Mouse (Mus musculus) Patski (cell line): ENCODE measurements around the gene Pms2. TPM values are rescaled to one million over a fixed set of nuclear protein-coding genes. Genes with fewer than 3 reads are reported as not detected.

Experiments used
- ATAC-seq: fragments of 100-300 bp; one replicate; pipeline ENCODE4 v1.8.0; 2021
- CTCF ChIA-PET: fragments of 350-600 bp; sonication (Branson Sonifier 250); formaldehyde crosslinking; loops from one replicate; lab custom pipeline; 2022; ENCODE audit warnings: inconsistent platforms; lab: Charles Lee
- POLR2A ChIA-PET: fragments of 350-600 bp; sonication (Branson Sonifier 250); formaldehyde crosslinking; loops from one replicate; lab custom pipeline; 2022; ENCODE audit warnings: antibody characterized with exemption, inconsistent platforms; lab: Charles Lee
- DNase-seq: peaks from one replicate; pipeline ENCODE4 v3.0.0-alpha.2; 2011; ENCODE audit warnings: low read depth, low spot score
- H3K27me3 ChIP-seq: fragments of 371-371 bp; one replicate; pipeline ENCODE4 v1.5.1; 2021
- CTCF ChIP-seq: fragments of 100-300 bp; IDR thresholded peaks from one replicate; pipeline ENCODE4 v1.5.1; 2021
- in situ Hi-C: fragments of 300-500 bp; cut with MboI; formaldehyde crosslinking; loops from 3 replicates; pipeline ENCODE4 v1.11.1; 2018; ENCODE audit warnings: low pct_unique_long_range_greater_than_20kb, mixed read lengths
- polyA plus RNA-seq: library from polyadenylated mRNA; unstranded; gene quantifications from one replicate; pipeline ENCODE4 v1.2.3, GENCODE M21; 2021

Gene Pms2
- polyA plus RNA-seq, 1 experiment from 2014 or later: 13.1 TPM

DNA sequence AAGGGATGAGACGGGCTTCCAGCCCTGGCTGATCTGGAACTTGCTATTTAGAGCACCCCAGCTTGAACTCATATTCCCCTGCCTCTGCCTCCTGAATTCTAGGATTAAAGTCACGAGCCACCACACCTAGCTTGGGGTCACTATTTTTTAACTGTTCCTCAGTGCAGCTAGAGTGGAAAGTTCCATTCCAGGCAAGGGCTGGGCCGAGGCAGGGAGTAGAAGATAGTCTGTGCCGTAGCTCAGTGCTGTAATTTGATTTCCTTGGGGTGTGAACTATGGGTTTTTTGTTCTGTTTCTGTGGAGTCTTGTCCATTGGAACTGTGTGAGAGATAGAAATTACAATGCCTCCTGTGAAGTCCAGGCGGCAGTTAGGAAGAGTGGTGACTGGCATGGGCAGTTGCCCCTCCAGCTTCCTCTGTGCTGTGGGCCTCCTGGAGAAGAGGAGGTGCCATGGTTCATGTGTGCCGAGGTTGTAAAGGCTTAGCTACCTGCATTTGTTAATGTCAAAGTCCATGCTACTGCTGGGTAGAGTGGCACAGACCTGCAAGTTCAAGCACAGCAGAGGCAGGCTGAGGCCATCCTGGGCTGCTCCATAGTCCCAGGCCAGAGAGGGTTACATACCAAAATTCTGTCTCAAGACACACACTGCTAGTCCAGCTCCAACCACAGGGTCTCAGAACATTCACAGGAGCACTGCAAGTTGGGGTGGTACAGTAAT, 22.3 kb downstream of the Pms2 start:
- ATAC-seq (no peak), DNase-seq (no peak)
- ChIA-PET POLR2A (no interaction called here), CTCF (interaction anchor here (1.5 kb wide), 1 partner anchor 43 kb away, joined by 3 read pairs; no protein-coding TSS in a partner anchor)
- no peak for TF ChIP-seq CTCF
- H3K27me3 ChIP-seq: no peaks in the 10 kb centered on the region
- in situ Hi-C loops: no loop called here

DNA sequence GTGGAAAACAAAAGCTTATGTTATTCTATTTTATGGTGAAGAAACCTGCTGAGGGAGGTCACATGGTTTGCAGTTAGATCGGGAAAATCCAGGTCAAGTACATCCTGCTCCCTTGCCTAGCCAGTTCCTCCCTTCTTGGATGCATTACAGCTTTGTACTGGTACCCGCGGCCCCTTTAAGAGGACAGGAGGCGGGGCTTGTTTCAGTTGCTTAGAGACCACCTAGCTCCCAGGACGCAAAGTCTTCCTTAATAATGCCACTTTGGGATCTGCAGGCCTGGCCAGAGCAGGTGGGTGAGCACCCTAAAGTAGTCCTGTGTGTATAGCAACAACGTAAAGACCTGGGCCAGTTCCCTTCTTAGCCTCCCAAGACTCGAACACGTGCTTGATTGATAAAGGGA, 23.1 kb downstream of the Pms2 start, which contains the start of gene Rsph10b:
TSS of gene Rsph10b (plus strand) at position 205 of the 400 bp plus-strand sequence.
- in situ Hi-C loops: no loop called here

DNA sequence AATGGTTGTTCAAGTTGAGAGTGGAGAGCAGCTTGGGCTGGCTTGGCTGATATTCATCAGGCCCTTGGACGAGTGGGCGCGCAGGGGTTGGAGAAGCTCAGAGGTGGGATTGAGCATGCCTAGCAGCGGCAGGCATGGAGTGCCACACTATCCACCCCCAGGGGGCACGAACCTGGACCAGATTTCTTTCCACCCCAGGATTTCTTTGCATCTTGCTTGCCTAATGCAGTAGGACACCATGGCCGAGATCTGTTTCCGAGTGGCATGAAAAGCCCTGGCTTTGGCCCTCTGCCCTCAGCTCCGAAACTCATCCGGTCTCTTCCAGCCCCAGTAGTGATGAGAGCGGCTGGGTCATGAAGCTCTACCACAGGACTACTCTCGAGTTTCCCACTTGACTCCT, 23.6 kb downstream of the Pms2 start:
- ATAC-seq: no peak
- no peak for TF ChIP-seq CTCF
- DNase-seq: no peak
- POLR2A ChIA-PET: interaction anchor here (1.0 kb wide), 1 partner anchor 10 kb away, joined by 3 read pairs; no protein-coding TSS in a partner anchor
- in situ Hi-C loops: no loop called here
- no peaks in the 10 kb centered on the region for H3K27me3 ChIP-seq
- CTCF ChIA-PET: interaction anchor here (1.5 kb wide), 3 partner anchors 16 to 42 kb away, joined by 3 read pairs; no protein-coding TSS in a partner anchor

More for the DNA sequence above, 23.1 kb downstream of the Pms2 start, which contains the start of gene Rsph10b:
- ChIA-PET POLR2A (no interaction called here), CTCF (interaction anchor here (1.5 kb wide), 3 partner anchors 15 to 43 kb away, joined by 3 read pairs; no protein-coding TSS in a partner anchor)
- no peaks in the 10 kb centered on the region for H3K27me3 ChIP-seq
- no peak for TF ChIP-seq CTCF
- ATAC-seq (no peak), DNase-seq (no peak)

DNA sequence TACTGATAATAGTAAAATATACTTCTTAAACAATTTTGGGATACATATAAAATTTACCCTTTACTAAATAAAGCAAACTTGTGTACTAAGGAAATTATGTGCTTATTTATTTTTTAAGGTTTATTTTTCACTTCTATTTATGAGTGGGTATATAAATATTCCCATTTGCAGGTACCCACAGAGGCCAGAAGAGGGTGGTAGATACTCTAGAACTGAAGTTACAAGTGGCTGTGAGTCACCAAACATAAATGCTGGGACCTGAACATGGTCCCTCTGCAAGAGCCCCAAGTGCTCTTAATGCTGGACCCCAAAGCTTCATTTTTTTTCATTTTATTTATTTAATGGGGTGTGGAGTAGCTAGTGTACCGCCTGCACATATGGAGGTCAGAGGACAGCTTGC, 24.1 kb downstream of the Pms2 start:
- no peak for DNase-seq
- H3K27me3 ChIP-seq: no peaks in the 10 kb centered on the region
- POLR2A ChIA-PET: interaction anchor here (1.0 kb wide), 1 partner anchor 11 kb away, joined by 3 read pairs; no protein-coding TSS in a partner anchor
- in situ Hi-C loops: no loop called here
- CTCF ChIA-PET: interaction anchor here (1.5 kb wide), 2 partner anchors 16 to 24 kb away, joined by 3 read pairs; no protein-coding TSS in a partner anchor
- TF ChIP-seq CTCF: no peak
- no peak for ATAC-seq

DNA sequence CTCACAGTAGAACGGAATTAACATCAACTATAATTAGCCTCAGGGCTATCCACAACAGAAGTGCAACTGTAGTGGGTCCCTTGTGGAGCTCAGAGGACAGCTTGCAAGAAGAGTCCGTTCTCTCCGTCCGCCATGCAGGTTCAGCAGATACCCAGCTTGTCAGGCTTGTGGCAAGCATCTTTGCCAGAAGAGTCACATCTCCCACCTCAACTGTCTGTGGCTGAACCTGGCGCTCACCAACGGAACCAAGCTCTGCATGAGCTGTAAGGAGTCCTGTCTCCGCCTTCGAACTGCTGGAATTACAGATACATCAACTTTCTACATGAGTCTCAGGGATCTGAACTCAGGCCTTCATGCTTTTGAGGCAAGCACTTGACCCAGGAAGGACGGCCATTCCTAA, 26.4 kb downstream of the Pms2 start:
- no peak for DNase-seq
- TF ChIP-seq CTCF: no peak
- ChIA-PET POLR2A (no interaction called here), CTCF (no interaction called here)
- H3K27me3 ChIP-seq: no peaks in the 10 kb centered on the region
- ATAC-seq: no peak
- in situ Hi-C loops: no loop called here

DNA sequence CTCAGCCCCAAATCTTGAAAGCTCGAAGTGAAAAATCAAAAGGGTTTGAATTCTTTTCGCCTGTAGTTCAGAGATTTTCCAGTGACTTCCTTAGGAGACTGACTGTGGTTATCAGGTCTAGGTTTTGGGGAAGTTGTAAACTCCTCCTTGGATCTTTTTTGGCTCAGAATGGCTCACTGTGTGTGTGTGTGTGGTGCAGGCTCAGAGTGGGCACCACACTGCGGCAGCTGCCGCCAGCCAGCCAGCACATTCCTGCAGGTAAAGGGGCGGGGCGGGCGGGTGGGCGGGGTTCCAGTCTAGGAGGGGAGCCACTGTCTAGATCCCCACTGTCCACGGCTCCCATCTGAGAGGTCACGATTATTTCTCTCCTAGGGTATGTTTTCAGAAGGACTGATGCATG, 31.8 kb downstream of the Pms2 start:
- ChIA-PET POLR2A (no interaction called here), CTCF (no interaction called here)
- H3K27me3 ChIP-seq: no peaks in the 10 kb centered on the region
- in situ Hi-C loops: no loop called here
- ATAC-seq (no peak), DNase-seq (no peak)
- TF ChIP-seq CTCF: no peak

DNA sequence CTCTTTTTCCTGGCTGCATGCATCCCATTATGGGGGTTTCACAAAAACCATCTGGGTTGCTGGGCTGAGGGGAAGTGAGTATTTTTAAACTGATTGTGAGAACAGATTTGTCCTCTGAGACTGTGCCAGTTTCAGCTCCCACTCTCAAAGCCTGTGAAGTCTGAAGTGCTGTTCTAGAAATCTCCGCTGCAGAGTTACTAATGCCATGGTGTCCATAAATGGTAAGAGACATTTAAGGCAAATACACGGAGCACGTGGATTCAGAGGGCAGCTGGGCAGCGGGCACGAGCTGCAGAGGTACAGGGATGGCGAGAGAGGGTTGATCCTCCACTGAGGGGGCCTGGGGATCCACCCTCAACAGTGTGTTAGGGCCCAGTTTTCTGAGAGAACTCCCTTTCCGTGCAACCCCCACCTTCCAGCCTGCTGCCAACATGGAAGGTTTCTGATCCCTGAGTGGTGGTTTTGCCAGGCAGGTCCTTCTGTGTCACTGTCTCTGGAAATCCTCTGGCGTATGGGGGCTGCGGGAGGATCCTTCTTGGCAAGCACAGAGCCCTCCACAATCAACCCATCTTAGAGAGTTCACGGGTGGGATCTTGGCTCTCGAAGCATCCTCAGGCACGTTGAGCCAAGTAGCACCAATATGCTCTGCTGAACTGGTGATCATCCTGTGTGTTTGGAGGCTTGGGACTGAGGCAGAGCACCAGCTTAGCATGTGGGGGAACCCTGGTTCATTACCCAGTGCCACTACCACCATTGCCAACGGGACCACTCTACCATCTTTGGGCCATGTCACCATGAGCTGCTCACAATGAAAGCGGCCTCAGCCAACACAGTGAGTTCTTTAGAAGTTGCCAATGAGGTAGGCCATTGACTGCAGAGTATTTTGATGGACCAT, 33.7 kb downstream of the Pms2 start:
- ChIA-PET CTCF (no interaction called here), POLR2A (no interaction called here)
- TF ChIP-seq CTCF: no peak
- H3K27me3 ChIP-seq: no peaks in the 10 kb centered on the region
- in situ Hi-C loops: no loop called here
- DNase-seq (no peak), ATAC-seq (no peak)

DNA sequence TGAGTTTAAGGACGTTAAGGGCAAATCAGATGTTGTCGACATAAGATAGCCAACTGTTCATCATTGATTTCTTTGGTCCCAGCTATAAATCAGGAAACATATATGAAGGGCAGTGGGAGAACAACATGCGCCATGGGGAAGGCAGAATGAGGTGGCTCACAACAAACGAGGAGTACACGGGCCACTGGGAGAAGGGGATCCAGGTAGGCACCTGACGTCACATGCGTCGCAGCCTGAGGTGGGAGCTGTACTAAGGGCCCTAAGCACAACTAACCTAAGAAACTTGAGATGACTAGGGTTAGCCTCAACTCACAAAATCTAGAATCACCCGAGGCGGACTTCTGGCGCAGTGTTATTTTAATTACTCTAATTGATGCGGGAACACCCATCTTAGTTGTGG, 38.6 kb downstream of the Pms2 start:
- POLR2A ChIA-PET: no interaction called here
- DNase-seq: no peak
- no peak for TF ChIP-seq CTCF
- CTCF ChIA-PET: interaction anchor here (1.6 kb wide), 1 partner anchor 17 kb away, joined by 4 read pairs; no protein-coding TSS in a partner anchor
- no peaks in the 10 kb centered on the region for H3K27me3 ChIP-seq
- no peak for ATAC-seq
- in situ Hi-C loops: no loop called here

DNA sequence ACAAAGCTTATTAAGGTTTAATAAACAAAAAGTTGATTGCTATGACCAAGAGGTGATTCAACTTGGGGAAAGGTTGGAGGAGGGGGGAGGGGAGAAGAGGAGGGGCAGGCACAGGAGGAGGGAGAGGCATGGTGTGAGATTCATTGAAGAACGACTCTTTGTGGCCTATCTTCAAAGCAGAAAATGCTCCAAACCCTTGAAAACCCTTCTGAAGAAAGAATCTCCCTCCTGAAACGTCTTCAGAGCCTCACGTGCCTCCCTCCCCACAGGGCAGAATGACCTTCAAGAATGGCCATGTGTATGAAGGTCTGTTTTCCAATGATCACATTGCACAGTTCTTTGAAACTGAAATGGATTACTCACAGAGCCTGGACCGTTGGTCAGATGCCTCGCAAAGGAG, 40.3 kb downstream of the Pms2 start:
- TF ChIP-seq CTCF: no peak
- in situ Hi-C loops: no loop called here
- POLR2A ChIA-PET: no interaction called here
- no peaks in the 10 kb centered on the region for H3K27me3 ChIP-seq
- ATAC-seq: no peak
- CTCF ChIA-PET: interaction anchor here (1.6 kb wide), 1 partner anchor 19 kb away, joined by 4 read pairs; no protein-coding TSS in a partner anchor
- no peak for DNase-seq

DNA sequence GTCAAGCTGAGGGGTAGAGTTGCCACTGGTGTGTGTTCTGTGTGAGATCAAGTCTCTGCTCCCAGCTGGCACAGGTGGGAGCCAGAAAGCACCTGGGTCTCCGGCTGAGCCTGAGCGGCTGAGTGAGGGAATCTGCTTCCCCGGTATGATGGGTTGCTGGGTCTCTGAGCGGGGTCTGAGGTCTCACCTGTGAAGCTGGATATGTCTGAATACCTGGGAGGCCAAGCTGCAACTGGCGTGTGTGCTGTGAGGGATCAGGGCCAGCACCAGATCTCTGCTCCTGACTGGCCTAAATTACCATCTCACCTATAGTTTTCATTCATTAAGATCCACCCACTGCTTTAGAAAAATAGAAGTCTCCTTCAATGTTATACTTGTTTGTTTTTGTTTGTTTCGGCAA, 47.3 kb downstream of the Pms2 start:
- DNase-seq: no peak
- no peak for ATAC-seq
- no peak for TF ChIP-seq CTCF
- H3K27me3 ChIP-seq: no peaks in the 10 kb centered on the region
- in situ Hi-C loops: no loop called here
- ChIA-PET POLR2A (no interaction called here), CTCF (interaction anchor here (1.4 kb wide), 1 partner anchor 23 kb away, joined by 3 read pairs; no protein-coding TSS in a partner anchor)
